Mouse (Mus musculus): ENCODE data around the gene Gm13271.
"Not testable (repeated sequence)": the region's sequence is repeated elsewhere in the genome, so short reads cannot be mapped to it uniquely, and the experiment has no call there.

Gm13271 gene

DNA sequence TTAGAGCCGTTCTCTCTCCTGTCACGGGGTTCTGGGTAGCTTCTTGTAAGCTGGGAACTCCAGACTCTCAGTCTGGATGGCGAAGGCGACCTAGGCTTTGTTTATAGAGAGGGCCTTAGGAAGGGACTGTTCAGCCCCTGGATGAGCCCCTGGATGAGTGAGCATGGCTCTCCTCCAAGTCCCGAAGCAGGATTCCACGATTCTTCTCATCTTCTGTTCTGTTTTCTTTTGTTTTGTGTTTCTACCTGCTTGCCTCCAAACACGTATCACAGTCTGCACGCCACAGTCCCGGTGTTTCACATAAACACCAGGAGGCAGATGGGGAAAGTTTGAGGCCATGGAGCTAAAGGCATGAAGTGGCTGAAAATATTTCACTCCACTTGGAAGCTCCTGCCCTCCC, 4.1 kb downstream of the Gm13271 start:
- in situ Hi-C loops (cut with MboI; ENCODE audit: low pct_unique_long_range_greater_than_20kb in 1 of 2, low sequenced_read_pairs in 2 of 2, unreplicated experiment in 1 of 2) = not testable (repeated sequence)

DNA sequence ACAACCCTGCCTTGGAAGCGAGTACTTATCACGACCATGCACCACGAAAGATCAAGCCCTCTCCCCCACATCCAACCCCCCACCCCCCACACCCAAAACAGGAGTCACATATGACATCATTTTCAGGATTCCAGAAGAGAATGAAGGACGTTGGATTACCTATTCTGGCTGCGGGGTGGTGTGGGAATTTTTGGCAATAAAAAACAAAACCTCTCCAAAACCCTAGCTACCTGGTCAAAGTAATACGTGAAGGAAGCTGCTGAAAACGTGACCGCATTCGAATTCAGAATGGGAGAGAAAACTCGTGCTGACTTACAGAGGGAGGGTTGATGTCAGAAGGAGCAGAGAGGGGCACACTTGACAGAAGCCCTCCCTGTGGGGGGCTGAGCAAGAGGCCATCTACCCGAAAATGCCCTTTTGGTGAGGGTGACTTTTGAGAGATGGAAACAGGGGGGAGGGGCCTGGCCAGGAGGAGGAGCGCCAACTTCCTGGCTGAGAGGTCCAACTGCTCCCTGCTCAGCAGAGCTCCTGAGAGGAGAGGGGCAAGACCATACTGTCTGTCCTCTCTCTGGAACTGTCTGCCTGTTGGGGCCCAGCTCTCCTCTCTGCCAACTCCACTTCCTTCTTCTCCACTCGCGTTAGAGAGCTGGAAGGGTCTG, 5.1 kb downstream of the Gm13271 start, which contains the start of gene Gm13283:
Gene Gm13283 (plus strand): TSS at position 510 of the 659 bp plus-strand sequence.
- in situ Hi-C loops (cut with MboI; ENCODE audit: low pct_unique_long_range_greater_than_20kb in 1 of 2, low sequenced_read_pairs in 2 of 2, unreplicated experiment in 1 of 2) = not testable (repeated sequence)

GRCm38 (mm10) chr4:88760431-88760830, 5.8 kb downstream of the Gm13271 start:
- in situ Hi-C loops (cut with MboI; ENCODE audit: low pct_unique_long_range_greater_than_20kb in 1 of 2, low sequenced_read_pairs in 2 of 2, unreplicated experiment in 1 of 2) = not testable (repeated sequence)

GRCm38 (mm10) chr4:88761776-88762175, 7.1 kb downstream of the Gm13271 start:
- in situ Hi-C loops (cut with MboI; ENCODE audit: low pct_unique_long_range_greater_than_20kb in 1 of 2, low sequenced_read_pairs in 2 of 2, unreplicated experiment in 1 of 2) = not testable (repeated sequence)

DNA sequence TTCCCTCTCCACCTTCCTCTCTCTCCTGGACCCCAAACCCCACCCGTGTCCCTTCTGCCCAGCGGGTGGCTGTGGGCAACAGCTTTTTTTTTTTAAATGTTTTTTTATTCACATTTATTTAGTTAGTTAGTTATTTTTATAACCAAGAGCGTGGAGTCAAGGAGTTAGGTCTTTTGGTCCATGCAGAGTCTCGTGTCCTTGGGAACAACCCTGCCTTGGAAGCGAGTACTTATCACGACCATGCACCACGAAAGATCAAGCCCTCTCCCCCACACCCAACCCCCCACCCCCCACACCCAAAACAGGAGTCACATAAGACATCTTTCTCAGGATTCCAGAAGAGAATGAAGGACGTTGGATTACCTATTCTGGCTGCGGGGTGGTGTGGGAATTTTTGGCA, 7.7 kb downstream of the Gm13271 start:
- in situ Hi-C loops (cut with MboI; ENCODE audit: low pct_unique_long_range_greater_than_20kb in 1 of 2, low sequenced_read_pairs in 2 of 2, unreplicated experiment in 1 of 2) = not testable (repeated sequence)

- in situ Hi-C loops (cut with MboI; ENCODE audit: low pct_unique_long_range_greater_than_20kb in 1 of 2, low sequenced_read_pairs in 2 of 2, unreplicated experiment in 1 of 2) = not testable (repeated sequence)
These were observed 8.8 kb downstream of the Gm13271 start for GRCm38 (mm10) chr4:88763384-88764018.

DNA sequence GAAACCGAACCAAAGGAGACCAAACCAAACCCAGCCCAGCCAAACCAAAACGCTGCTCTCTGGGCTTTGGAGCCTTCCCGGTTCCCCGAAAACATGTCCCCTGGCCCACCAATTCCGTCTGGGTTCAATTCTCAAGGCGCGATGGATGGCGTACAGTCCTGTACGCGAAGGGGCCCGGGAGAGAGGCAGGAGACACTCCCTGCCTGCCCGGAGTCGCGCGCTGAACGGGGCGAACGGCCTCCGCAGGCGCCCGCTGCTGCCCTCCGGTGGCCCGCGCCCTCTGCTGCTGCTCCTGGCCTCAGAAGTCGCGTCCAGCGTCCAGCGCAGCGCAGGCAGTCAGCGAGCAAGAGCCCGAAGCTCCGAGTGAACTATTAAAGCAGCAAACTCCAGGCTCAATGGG, 18.9 kb downstream of the Gm13271 start, which contains the start of gene Gm13290:
Gene Gm13290 (plus strand): TSS at position 301 of the 400 bp plus-strand sequence.
- in situ Hi-C loops (cut with MboI; ENCODE audit: low pct_unique_long_range_greater_than_20kb in 1 of 2, low sequenced_read_pairs in 2 of 2, unreplicated experiment in 1 of 2) = not testable (repeated sequence)

- in situ Hi-C loops (cut with MboI; ENCODE audit: low pct_unique_long_range_greater_than_20kb in 1 of 2, low sequenced_read_pairs in 2 of 2, unreplicated experiment in 1 of 2) = not testable (repeated sequence)
These were observed 22.0 kb downstream of the Gm13271 start, which contains the start of gene Gm13289 for GRCm38 (mm10) chr4:88776622-88777021. TSS of gene Gm13289 (plus strand) at chr4:88776922.

GRCm38 (mm10) chr4:88779550-88779949, 24.9 kb downstream of the Gm13271 start, which contains the start of gene Gm13272:
TSS of gene Gm13272 (plus strand) at chr4:88779850.
- in situ Hi-C loops (cut with MboI; ENCODE audit: low pct_unique_long_range_greater_than_20kb in 1 of 2, low sequenced_read_pairs in 2 of 2, unreplicated experiment in 1 of 2) = not testable (repeated sequence)

DNA sequence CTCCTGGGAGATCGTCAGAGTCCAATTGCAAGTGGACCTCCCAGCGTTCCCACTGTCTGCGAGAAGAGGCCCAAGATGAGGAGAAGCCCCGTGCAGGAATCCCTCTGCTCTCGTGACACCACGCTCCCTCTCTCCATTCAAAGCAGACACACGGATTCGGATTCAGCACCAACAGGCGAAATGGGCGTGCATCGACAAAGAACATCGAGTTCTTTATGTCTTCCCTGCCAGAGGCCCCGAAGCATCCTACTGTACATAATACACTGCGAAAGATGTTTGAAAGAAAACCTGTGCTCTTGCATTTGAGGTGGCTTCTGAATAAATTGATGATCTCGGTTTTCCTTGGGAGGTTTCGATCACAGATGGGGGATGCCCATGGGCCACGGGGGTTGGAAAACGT, 25.7 kb downstream of the Gm13271 start:
- in situ Hi-C loops (cut with MboI; ENCODE audit: low pct_unique_long_range_greater_than_20kb in 1 of 2, low sequenced_read_pairs in 2 of 2, unreplicated experiment in 1 of 2) = not testable (repeated sequence)

- in situ Hi-C loops (cut with MboI; ENCODE audit: low pct_unique_long_range_greater_than_20kb in 1 of 2, low sequenced_read_pairs in 2 of 2, unreplicated experiment in 1 of 2) = not testable (repeated sequence)
These were observed 27.2 kb downstream of the Gm13271 start, which contains the start of gene Ifnz for GRCm38 (mm10) chr4:88781831-88782230. TSS of gene Ifnz (plus strand) at chr4:88782131.

DNA sequence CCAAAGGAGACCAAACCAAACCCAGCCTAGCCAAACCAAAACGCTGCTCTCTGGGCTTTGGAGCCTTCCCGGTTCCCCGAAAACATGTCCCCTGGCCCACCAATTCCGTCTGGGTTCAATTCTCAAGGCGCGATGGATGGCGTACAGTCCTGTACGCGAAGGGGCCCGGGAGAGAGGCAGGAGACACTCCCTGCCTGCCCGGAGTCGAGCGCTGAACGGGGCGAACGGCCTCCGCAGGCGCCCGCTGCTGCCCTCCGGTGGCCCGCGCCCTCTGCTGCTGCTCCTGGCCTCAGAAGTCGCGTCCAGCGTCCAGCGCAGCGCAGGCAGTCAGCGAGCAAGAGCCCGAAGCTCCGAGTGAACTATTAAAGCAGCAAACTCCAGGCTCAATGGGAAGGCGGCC, 27.7 kb downstream of the Gm13271 start:
- in situ Hi-C loops (cut with MboI; ENCODE audit: low pct_unique_long_range_greater_than_20kb in 1 of 2, low sequenced_read_pairs in 2 of 2, unreplicated experiment in 1 of 2) = not testable (repeated sequence)

- in situ Hi-C loops (cut with MboI; ENCODE audit: low pct_unique_long_range_greater_than_20kb in 1 of 2, low sequenced_read_pairs in 2 of 2, unreplicated experiment in 1 of 2) = not testable (repeated sequence)
These were observed 30.7 kb downstream of the Gm13271 start, which contains the start of gene Gm13276 for GRCm38 (mm10) chr4:88785409-88785808. TSS of gene Gm13276 (plus strand) at chr4:88785709.

- in situ Hi-C loops (cut with MboI; ENCODE audit: low pct_unique_long_range_greater_than_20kb in 1 of 2, low sequenced_read_pairs in 2 of 2, unreplicated experiment in 1 of 2) = not testable (repeated sequence)
These were observed 33.7 kb downstream of the Gm13271 start, which contains the start of gene Gm13277 for GRCm38 (mm10) chr4:88788402-88788801. TSS of gene Gm13277 (plus strand) at chr4:88788632.

- in situ Hi-C loops (cut with MboI; ENCODE audit: low pct_unique_long_range_greater_than_20kb in 1 of 2, low sequenced_read_pairs in 2 of 2, unreplicated experiment in 1 of 2) = not testable (repeated sequence)
These were observed 36.6 kb downstream of the Gm13271 start, which contains the start of gene Gm13278 for GRCm38 (mm10) chr4:88791250-88791649. TSS of gene Gm13278 (plus strand) at chr4:88791550.

GRCm38 (mm10) chr4:88793936-88794675, 39.4 kb downstream of the Gm13271 start, which contains the start of gene Gm13275:
TSS of gene Gm13275 (plus strand) at chr4:88794487.
- in situ Hi-C loops (cut with MboI; ENCODE audit: low pct_unique_long_range_greater_than_20kb in 1 of 2, low sequenced_read_pairs in 2 of 2, unreplicated experiment in 1 of 2) = not testable (repeated sequence)

- in situ Hi-C loops (cut with MboI; ENCODE audit: low pct_unique_long_range_greater_than_20kb in 1 of 2, low sequenced_read_pairs in 2 of 2, unreplicated experiment in 1 of 2) = not testable (repeated sequence)
These were observed 42.4 kb downstream of the Gm13271 start, which contains the start of gene Gm13279 for GRCm38 (mm10) chr4:88797097-88797496. TSS of gene Gm13279 (plus strand) at chr4:88797397.

- in situ Hi-C loops (cut with MboI; ENCODE audit: low pct_unique_long_range_greater_than_20kb in 1 of 2, low sequenced_read_pairs in 2 of 2, unreplicated experiment in 1 of 2) = not testable (repeated sequence)
These were observed 44.7 kb downstream of the Gm13271 start, which contains the start of gene Gm13285 for GRCm38 (mm10) chr4:88799365-88799764. TSS of gene Gm13285 (plus strand) at chr4:88799665.

Data from mouse embryonic stem cell (cell line).